Mouse (Mus musculus) effector memory CD4-positive, alpha-beta T cell, adult 7 months (primary cell): ENCODE results near the gene A430078G23Rik. TPM values are rescaled to one million over a fixed set of nuclear protein-coding genes. Genes with fewer than 3 reads are reported as not detected.

Source experiments
- polyA plus RNA-seq: library from polyadenylated mRNA; unstranded; fragments of 100-300 nt; shearing (Covaris generic); gene quantifications from one replicate; pipeline ENCODE4 v1.2.1, GENCODE M21; 2017

The A430078G23Rik gene
- polyA plus RNA-seq = 108 TPM

GRCm38 (mm10) chr8:3353189-3353810, at the start of gene A430078G23Rik:
TSS of gene A430078G23Rik (plus strand) at chr8:3353415.

GRCm38 (mm10) chr8:3392771-3393710, 39.8 kb downstream of the A430078G23Rik start, which contains the start of gene Arhgef18:
TSS of gene Arhgef18 (plus strand) at chr8:3393006.

Other genes with a start within 250 kb of the A430078G23Rik start
- 15.9 TPM for gene Insr, start 73.8 kb upstream of the A430078G23Rik start, polyA plus RNA-seq
- 113 TPM for gene Arhgef18, start 39.6 kb downstream of the A430078G23Rik start, polyA plus RNA-seq
- 2.7 TPM for gene Pex11g, start 114.3 kb downstream of the A430078G23Rik start, polyA plus RNA-seq
- gene Tex45, start 117.4 kb downstream of the A430078G23Rik start, polyA plus RNA-seq = not detected
- 1.5 TPM for gene Zfp358, start 139.7 kb downstream of the A430078G23Rik start, polyA plus RNA-seq
- 81.1 TPM for gene Mcoln1, start 147.0 kb downstream of the A430078G23Rik start, polyA plus RNA-seq
- 37.4 TPM for gene Pnpla6, start 162.0 kb downstream of the A430078G23Rik start, polyA plus RNA-seq
- gene C330021F23Rik, start 214.6 kb downstream of the A430078G23Rik start, polyA plus RNA-seq = not detected
- gene Camsap3, start 233.9 kb downstream of the A430078G23Rik start, polyA plus RNA-seq = 0.98 TPM